Mouse (Mus musculus): ENCODE data around the gene E2f2.
A peak's percentile ranks its signal among the peaks of the same experiment; 100 is the strongest.

E2f2 gene

GRCm38 (mm10) chr4:136206033-136206893, 34.1 kb downstream of the E2f2 start, which contains the start of gene Asap3:
TSS of gene Asap3 (plus strand) at chr4:136206365.
- peak; percentile 98 for DNase-seq

GRCm38 (mm10) chr4:136206943-136207342, 34.7 kb downstream of the E2f2 start:
- DNase-seq: no peak

GRCm38 (mm10) chr4:136210931-136211330, 38.7 kb downstream of the E2f2 start:
- DNase-seq: no peak

- DNase-seq: no peak
Measured at GRCm38 (mm10) chr4:136213629-136214028, 41.4 kb downstream of the E2f2 start.

GRCm38 (mm10) chr4:136214828-136215227, 42.6 kb downstream of the E2f2 start:
- no peak for DNase-seq

GRCm38 (mm10) chr4:136215576-136215975, 43.4 kb downstream of the E2f2 start:
- no peak for DNase-seq

- no peak for DNase-seq
Measured at GRCm38 (mm10) chr4:136217063-136217462, 44.9 kb downstream of the E2f2 start.

GRCm38 (mm10) chr4:136218595-136219214, 46.5 kb downstream of the E2f2 start:
- peak; percentile 69 for DNase-seq

GRCm38 (mm10) chr4:136220133-136220775, 48.1 kb downstream of the E2f2 start:
- no peak for DNase-seq

GRCm38 (mm10) chr4:136223549-136224239, 51.5 kb downstream of the E2f2 start:
- peak; percentile 72 for DNase-seq

- DNase-seq: no peak
Measured at GRCm38 (mm10) chr4:136224240-136224559, 52.0 kb downstream of the E2f2 start.

- DNase-seq: no peak
Measured at GRCm38 (mm10) chr4:136224677-136225460, 52.7 kb downstream of the E2f2 start.

- DNase-seq: no peak
Measured at GRCm38 (mm10) chr4:136227408-136227807, 55.2 kb downstream of the E2f2 start.

- DNase-seq: no peak
Measured at GRCm38 (mm10) chr4:136228640-136229039, 56.4 kb downstream of the E2f2 start.

- no peak for DNase-seq
Measured at GRCm38 (mm10) chr4:136238669-136239068, 66.5 kb downstream of the E2f2 start.

GRCm38 (mm10) chr4:136239111-136239510, 66.9 kb downstream of the E2f2 start:
- DNase-seq: no peak

- peak; percentile 87 for DNase-seq
Measured at GRCm38 (mm10) chr4:136239622-136240021, 67.4 kb downstream of the E2f2 start.

GRCm38 (mm10) chr4:136240123-136240522, 67.9 kb downstream of the E2f2 start:
- DNase-seq: no peak

- peak; percentile 63 for DNase-seq
Measured at GRCm38 (mm10) chr4:136240955-136241354, 68.8 kb downstream of the E2f2 start.

GRCm38 (mm10) chr4:136242065-136242703, 70.0 kb downstream of the E2f2 start:
- DNase-seq: no peak

- DNase-seq: no peak
Measured at GRCm38 (mm10) chr4:136242728-136243127, 70.5 kb downstream of the E2f2 start.

GRCm38 (mm10) chr4:136244208-136244607, 72.0 kb downstream of the E2f2 start:
- DNase-seq: no peak
